Mouse (Mus musculus) left cerebral cortex, adult 11 months (tissue): ENCODE results near the gene 2410137M14Rik.
A peak's percentile ranks its signal among the peaks of the same experiment; 100 is the strongest.
"Not testable (repeated sequence)": the region's sequence is repeated elsewhere in the genome, so short reads cannot be mapped to it uniquely, and the experiment has no call there.

Source experiments
- DNase-seq: peaks from one replicate; pipeline ENCODE4 v3.0.0; 2022; ENCODE audit warnings: low spot score

The 2410137M14Rik gene

DNA sequence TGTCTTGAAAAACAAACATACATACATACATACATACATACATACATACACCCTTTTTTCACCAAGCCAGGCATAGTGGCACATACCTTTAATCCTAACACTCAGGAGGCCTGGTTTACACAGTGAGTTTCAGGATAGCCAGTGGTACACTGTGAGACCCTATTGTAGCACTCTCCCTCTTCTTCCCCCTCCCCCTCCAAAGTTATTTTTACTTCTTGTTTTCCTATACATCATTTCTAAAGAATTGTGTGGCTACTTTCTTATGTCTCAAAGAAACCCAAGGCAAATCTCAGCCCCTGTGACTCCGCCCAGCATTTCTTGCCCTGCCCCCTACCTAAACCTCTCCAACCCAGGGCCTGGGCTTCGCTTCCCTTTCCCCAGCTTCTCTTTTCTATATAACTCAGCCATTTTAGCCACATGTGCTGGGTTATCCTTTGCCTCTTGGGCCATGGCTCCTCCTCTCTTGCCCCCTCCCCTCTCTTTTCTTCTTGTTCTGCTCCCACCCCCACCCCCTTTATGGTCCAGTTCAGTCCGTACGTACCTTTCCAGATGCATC, 12.8 kb upstream of the 2410137M14Rik start:
- DNase-seq, result no peak

DNA sequence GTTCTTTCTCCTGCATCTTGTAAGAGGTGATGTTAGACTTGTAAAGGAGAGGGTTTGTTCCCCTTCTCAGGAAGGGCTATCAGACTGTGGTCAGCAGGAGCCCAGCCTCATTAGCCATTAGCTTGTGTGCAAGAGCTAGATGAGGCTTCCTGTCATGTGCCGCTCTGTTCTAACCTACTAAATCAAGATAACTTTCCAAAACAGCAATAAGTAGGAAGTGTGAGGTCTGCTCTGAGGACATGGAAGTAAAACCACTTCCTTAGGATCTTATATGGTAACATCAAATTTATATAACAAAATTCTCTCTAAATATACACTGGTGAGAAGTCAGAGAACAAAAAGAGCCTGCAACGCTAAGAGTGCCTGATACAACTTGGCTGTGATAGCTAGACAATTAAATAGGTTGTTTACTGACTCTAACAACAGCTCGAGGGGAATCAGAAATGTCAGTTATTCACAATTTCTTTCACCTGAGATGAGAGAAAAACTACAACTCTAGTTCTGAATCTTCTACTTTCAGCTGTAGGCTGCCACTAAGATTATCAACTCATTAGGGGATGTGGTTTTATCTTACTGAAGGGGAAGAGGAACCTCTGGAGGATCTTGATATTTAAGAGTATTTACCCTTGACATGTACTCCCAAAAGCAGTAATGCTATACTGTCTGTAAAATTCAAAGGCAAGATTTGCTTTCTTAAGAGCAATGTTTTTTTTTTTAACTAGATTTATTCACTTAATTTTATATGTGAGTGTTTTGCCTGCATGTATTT, 11.5 kb upstream of the 2410137M14Rik start:
- no peak for DNase-seq

DNA sequence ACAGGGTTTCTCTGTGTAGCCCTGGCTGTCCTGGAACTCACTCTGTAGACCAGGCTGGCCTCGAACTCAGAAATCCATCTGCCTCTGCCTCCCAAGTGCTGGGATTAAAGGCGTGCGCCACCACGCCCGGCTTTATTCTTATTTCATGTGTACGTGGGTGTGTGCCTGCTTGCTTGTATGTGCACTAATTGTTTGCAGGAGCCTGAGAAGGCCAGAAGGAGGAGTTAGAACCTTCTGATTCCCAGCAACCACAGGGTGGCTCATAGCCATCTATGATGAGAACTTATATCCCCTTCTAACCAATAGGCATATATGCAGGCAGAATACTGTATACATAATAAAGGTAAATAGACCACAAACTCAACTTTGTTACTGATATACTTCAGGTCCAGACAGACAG, 9.6 kb upstream of the 2410137M14Rik start:
- DNase-seq, result not testable (repeated sequence)

DNA sequence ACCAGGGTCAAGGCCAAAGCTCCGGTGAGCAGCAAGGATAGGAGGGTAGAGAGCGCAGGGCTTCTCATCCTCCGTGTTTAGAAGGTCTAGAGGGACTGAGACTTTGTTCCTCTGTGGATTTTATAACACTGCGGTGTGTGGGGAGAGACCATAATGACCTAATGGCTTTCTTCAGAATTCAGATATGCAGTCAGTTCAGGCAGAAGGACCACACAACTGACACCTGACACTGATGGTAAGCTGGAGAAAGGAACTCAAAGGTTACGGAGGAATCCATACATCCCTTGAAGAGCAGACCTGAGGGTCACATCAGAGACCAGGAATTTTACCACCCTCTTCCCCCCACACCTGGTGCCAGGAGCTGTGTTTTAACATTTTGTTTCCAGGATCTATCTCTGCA, 8.4 kb upstream of the 2410137M14Rik start, which contains the start of gene H2-M5:
Gene H2-M5, minus strand, starts transcription at position 101 of the 400 bp plus-strand sequence.
- no peak for DNase-seq

DNA sequence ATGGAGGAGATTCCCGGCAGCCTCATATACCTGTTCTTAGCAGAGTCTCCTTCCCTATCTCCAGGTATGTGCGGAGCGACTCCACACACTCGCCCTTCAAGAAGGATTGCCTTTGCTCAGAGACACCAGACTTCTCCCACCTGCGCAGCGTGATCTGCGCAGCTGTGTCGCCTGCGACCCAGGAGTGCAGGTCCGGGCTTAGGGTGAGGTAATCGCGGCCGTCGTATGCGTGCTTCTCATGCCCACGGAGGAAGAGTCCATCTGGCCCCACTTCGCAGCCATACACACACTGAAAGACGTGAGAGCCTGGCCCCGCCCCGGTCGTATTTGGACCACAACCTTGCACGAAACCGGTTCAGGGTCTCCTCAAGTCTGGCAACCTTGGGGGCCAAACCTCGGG, 7.4 kb upstream of the 2410137M14Rik start:
- no peak for DNase-seq

DNA sequence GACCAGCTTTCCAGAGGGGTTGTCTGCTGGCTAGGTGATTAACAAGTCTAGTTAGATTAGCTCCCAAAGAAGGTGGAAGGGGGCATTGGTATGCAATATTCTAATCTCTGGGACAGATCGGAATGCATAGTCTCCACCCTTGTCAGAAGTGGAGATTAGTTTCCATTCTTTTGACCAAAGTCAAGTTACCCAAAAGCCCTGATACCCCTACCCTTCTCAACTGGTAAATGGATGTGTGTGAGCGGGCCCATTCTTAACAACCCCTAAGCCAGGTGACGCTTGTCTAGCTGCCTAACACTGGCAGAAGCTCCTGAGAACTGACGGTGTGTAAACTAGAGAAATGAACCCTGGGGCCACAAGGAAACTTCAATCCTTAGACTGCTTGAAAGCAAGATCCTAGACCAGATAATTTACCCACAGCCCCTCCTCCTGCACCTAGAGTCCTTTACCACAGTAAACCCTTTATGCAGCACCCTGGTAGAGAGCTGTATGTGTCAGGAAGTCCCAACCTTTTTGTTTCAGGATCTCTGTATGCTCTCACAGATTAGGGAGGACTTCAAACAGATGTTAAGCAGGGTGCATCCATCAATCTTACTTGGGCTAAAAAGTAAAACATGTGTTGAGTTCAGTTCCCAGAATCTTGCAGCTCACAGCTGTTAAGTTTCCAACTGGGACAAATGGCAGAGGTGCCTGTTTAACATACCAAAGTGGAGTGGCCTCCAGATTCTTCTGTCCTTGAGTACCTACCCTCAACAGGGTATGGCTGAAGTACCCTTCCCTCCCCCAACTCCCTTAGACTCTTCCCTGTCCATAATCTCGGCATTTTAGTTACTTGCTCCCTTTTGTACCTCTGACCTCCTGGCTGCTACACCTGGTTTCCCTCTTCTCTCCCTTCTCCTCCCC, 1.5 kb upstream of the 2410137M14Rik start:
- DNase-seq, result no peak

DNA sequence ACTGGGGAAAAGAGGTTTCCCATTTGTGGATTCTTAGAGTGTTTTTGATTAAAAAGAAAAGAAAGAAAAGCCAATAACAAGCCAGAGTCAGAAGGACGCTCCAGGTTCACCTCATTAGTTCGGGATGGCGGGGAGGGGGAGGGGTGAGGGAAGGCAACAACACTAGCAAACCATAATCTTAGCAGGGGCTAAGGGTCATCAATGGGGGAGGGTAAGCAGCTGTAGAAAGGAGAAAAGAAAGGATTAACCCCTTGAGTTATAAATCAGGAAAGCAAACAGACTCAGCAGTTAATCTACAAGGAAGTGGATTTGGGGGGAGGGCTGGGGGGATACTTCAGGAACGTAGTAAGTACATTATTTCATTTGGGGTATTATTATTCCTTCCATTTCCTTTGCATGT, 808 bp upstream of the 2410137M14Rik start:
- no peak for DNase-seq

DNA sequence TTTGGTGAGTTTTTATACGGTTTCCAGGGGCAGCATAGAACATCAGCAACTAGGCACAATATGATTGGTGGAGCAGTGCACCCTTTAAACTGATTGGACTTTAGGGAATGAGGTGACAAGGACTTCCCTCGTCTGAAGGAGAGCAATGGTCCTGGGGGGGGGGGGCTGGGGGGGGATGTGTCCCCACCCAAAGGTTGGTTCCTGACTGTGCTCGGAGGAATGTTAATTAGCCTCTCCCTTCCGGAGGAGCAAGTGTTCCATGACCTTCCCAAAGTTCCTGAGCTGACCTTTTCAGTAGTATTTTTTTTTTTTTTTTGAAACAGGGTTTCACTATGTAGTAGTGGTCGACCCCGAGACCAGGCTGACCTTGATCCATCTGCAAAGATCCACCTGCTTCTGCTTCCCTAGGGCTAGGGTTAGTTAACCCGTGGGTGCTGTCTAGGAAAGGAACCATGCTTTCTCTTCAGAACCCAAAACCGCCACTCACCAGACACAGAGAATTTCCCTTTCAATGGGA, 7.7 kb downstream of the 2410137M14Rik start:
- DNase-seq, result no peak

DNA sequence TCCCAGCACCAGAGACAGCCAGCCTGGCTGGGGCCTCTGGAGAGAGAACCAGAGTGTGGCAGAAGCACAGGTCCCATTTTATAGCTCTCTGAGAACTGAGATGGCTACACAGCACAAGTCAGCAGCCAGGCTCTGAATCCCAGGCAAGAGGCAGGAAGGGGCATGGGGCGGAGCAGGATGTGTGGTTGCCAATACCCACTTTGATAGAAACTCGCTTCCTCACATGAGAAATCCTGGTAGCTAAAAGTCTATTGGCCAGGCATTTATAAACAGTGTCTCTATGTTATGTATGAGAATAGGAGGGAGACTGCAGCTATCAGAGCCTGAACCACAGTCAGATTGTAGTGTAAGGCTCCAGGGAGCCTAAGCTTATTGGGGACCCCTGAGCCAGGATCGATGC, 8.2 kb downstream of the 2410137M14Rik start:
- no peak for DNase-seq

DNA sequence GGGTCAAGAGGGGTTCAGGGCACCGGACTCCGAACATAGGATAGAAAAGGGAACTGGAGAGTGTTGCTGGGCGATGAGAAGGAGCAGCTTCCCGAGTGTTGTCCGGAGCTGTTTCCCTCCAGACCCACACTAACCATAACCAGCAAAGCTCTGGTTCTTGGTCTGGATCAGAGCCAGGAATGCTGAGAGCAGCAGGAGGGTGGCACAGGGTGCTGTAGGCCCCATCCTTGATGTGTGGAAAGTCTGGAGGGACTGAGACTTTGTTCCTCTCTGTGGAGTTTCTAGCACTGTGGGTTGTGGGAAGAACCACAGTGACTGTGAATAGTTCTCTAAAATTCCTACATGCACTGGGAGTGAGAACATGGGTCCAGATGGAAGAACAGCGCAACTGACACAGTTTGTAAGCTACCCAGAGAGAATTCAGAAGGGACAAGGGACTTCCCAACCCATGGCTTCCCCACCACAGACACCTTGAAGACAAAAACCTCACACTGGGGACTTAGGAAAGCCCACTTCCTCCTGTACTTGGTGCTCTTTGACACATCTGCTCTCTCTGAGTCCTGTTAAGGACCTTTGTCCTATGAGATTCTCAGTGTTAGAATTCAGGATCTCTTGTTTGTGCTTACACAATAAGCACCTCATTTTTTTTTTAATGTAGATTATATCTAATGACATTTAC, 9.7 kb downstream of the 2410137M14Rik start:
- DNase-seq, result no peak

DNA sequence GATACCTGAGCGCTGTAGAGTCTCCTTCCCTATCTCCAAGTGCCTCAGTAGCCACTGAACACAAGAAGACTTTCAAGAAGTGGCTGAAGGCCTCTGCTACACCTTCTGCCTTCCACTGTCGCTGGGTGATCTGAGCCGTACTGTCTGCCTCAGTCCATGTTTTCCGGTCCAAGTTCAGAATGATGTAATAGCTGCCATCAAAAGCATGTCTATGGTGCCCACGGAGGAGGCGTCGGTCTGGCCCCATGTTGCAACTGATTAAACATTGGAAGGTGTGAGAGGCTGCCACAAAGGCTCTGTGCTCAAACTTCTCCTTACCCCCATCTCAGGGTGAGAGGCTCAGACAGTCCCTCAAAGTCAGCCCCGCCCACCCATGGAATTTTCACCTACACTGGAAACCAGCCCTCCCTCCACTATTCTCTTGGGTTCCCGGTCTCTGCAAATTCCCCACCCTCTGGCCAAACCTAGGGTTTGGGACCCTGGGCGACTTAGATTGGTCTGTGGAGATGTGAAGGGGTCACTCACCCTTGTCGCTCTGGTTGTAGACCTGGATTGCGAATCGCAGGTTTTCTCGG, 10.6 kb downstream of the 2410137M14Rik start:
- DNase-seq, result no peak

DNA sequence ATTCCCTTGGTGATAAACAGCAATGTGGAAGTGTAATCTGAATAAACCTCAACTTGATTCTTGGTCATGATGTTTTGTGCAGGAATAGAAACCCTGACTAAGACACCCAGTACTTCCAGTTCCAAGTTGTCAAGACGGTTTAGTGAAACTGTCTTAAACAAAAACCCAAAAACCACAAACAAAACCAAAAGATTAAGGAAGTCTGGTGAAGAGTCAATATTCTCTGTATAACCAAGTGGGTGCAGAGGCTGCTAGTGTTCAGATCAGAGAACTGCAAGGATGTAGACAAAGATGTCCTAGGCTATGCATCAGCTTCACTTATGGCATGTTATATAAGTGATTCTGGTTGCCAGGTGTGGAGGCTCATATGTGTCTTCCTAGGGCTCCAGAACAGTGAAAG, 14.2 kb downstream of the 2410137M14Rik start:
- no peak for DNase-seq

DNA sequence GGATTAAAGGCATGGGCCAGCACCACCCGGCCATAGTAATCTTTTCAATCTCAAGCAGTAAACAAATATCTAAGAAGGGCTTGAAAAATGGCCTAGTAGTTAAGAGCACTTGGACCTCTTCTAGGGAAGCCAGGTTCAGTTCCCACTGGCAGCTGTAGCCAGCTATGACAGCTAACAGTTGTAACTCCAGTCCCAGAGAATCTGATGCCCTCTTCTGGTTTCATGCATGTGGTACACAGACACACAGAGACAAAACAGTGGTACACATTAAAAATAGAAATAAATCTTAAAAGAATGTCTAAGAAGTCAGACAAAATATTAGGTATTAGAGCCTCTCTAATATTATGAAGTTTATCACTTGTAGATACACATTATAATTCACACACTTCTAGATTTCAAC, 19.9 kb downstream of the 2410137M14Rik start:
- no peak for DNase-seq

DNA sequence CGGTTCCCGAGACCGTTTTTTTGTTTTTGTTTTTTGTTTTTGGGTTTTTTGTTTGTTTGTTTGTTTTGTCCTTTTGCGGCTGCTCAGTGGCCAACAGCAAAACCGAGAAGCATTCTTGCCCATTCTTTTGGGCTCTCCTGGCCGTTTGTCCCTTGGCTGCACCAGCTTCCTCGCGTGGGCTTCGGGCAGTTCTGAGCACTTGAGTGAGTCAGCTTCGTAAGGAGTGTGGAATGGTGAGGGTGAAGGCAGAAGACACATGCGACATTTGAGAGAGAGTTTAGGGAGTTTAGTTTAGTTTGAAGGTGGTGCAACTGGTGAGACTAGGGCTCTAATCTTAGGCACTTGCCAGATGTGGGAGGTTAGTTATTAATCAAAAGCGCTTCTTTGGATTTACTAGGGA, 22.2 kb downstream of the 2410137M14Rik start:
- DNase-seq, result no peak

DNA sequence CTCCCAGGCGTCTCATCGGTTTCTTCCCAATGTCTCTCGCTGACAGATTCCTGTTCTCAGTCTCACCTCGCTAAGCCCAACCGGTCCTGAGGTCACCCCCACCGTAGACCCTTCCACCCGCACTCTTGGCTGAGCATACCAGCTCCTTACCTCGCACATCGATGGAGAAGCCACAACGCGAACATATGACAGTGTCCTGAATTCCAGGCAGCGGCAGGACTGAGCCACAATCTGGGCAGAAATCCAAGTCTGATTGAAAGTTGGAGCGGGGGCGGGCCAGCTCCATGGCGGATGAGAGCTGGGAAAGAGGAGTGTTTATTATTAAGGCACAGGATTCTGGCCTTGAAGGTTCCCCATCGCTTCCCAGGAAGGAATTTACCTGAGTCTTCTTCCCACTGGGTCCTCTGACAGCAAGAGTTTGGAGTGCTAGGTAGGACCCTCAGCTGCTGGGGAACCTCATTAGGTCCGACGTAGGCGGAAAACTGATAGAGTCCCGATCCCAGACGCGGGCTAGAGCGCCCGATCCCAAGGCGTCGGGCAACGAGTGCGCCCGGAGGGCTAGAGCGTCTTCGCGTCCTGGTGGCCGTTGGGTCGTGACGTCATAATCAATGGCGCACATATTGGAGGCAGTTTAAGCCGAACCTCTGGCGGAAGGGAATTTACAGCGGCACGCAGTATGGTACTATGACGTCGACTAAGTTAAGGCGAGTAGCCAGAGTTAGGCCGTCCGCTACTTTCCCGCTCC, 22.9 kb downstream of the 2410137M14Rik start, which contains the start of the genes Znrd1 and Znrd1as:
Gene Znrd1, minus strand, starts transcription at position 561 of the 745 bp plus-strand sequence.
Gene Znrd1as, plus strand, starts transcription at position 594 of the 745 bp plus-strand sequence.
- peak; percentile 95 for DNase-seq

DNA sequence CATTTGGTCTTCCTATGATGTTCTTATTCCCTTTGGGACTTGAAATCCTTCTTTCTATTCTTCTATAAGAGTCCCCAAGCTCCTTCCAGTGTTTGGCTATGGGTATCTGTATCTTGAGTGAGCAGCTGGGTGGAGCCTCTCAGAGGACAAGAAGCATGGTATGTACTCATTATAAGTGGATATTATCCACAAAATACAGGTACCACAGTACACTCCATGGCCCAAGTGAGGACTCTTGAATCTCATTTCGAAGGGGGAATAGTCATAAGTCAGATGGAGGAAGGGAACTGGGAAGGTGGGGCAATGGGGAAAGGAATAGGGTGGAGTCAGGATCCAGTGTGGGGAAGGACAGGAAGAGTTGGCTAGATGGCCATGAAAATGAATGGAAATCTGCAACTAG, 28.0 kb downstream of the 2410137M14Rik start:
- DNase-seq, result no peak

DNA sequence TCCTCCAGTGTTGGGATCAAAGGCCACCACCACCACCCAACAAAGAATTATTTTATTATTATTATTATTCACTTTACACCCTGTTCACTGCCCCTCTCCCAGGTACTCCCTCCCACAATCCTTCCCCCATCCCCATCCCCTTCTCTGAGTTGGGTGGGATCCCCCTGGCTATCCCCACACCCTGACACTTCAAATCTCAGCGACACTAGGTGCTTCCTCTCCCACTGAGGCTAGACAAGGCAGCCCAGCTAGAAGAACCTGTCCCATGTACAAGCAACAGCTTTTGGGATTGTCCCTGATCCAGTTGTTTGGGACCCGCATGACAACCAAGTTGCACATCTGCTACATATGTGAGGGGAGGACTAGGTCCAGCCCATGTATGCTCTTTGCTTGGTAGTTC, 28.4 kb downstream of the 2410137M14Rik start:
- no peak for DNase-seq

DNA sequence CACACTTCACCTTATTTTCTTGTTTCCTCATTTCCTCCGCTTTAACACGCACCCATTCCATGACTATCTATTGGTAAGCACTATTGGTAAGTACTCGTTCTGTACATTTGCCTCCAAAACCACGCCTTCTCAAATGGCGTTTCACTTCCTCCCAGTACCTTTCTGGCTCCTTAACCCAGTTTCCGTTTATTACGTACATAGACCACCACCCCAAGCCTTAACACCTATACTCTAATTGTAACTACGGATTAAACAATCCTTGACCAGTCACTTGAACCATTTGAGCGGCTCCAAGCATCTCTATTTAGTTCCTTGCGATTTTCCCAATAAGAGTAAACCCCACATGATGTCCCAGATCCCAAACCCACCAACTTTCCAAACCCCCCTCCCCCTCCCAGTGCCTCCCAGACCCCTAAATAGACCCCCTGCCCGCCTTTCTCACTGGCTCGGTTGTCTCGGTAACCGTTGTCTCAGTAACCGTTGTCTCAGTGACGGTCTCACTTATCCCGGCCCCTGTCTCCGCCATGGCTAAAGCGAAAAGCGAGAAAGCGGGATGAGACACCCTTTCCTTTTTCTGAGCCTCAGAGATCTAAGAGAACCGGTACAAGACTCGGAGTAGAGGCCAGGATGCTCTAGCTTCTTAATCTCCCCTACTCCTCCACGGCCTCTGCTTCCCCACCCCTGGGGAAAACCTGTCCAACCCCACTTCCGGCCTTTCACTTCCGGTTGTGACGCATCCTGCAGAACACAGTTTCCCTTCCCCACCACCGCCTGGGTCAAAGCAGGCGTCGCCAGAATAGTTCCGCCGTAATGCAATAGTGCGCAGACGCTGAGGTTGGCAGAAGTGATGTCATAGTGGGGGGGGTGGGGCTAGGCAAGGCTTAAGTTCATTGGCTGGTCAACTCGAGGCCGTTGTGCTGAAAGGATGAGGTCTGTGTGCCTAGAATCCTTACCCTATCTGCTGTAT, 29.8 kb downstream of the 2410137M14Rik start, which contains the start of gene Ppp1r11:
Gene Ppp1r11, minus strand, starts transcription at position 761 of the 967 bp plus-strand sequence.
- peak; percentile 96 for DNase-seq

DNA sequence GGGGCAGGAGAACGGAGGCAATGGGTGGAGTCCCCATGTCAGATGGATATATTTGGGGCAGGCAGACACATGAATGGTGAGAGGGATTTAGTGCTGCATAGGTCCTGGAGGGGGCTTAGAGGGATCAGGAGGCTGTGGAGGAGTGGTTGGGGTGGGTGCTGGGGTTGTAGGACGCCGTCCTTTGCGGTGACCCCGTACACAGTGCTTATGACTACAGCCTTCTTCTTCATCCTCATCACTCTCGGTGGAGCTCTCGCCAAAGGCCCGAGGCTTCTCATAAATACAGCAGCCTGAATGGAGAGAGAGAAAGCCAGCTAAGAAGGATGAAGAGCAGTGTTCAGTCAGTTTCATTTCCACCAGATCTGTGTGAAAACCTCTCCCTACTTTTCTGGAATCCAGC, 31.8 kb downstream of the 2410137M14Rik start:
- no peak for DNase-seq
